10 mouse cellular contexts compared by ENCODE assay signal in genomic region chr7:144764537-144765282, GRCm38 (mm10). TPM values are rescaled to one million over a fixed set of nuclear protein-coding genes. Genes with fewer than 3 reads are reported as not detected.
DNase-seq lines count a peak whose midpoint lies in the region; ATAC-seq and TF ChIP-seq lines count a peak whose summit lies in the region.
"Had no signal": no experiment of that assay in that cellular context is flagged by ENCODE, and none has a peak within 500 bp of the region (broad histone marks: within the 10 kb centered on the region; RNA-seq: fewer than 3 reads in every experiment).

No protein-coding gene starts in this region.

- TF ChIP-seq CTCF in midbrain, postnatal 0 days (IDR thresholded peaks at IDR 0.05), result no peak

- H3K4me2 ChIP-seq in midbrain, postnatal 0 days (ENCODE audit: low read depth, low read length, poor library complexity, severe bottlenecking), result no peak overlapping the region
- no peak overlapping the region for H3K4me2 ChIP-seq in midbrain, embryonic 11.5 days
- no peak overlapping the region for H3K4me2 ChIP-seq in hindbrain, embryonic 16.5 days (ENCODE audit: low read length)
- H3K4me2 ChIP-seq: heart, embryonic 13.5 days had no signal

- H3K4me3 ChIP-seq in midbrain, postnatal 0 days (ENCODE audit: low read depth, low read length), result no peak overlapping the region
- H3K4me3 ChIP-seq in midbrain, embryonic 11.5 days (ENCODE audit: low read depth, low read length), result no peak overlapping the region
- no peak overlapping the region for H3K4me3 ChIP-seq in hindbrain, embryonic 16.5 days (ENCODE audit: low read length)
- H3K4me3 ChIP-seq: heart, embryonic 13.5 days had no signal

- no peak overlapping the region for H3K27ac ChIP-seq in midbrain, postnatal 0 days (ENCODE audit: low read depth, low read length)
- no peak overlapping the region for H3K27ac ChIP-seq in midbrain, embryonic 11.5 days (ENCODE audit: low read depth, low read length)
- peak overlapping the region; percentile 8; the same call in 1 of the 2 replicates for H3K27ac ChIP-seq in hindbrain, embryonic 16.5 days (ENCODE audit: low read depth, low read length)
- H3K27ac ChIP-seq: heart, embryonic 13.5 days had no signal

- H3K27me3 ChIP-seq in midbrain, postnatal 0 days (ENCODE audit: insufficient read depth, low read length), result no peaks in the 10 kb centered on the region
- H3K27me3 ChIP-seq in midbrain, embryonic 11.5 days (ENCODE audit: control insufficient read depth, insufficient read depth, low read length), result peaks cover 2% of the 10 kb centered on the region; the same call in 1 of the 2 replicates
- no peaks in the 10 kb centered on the region for H3K27me3 ChIP-seq in hindbrain, embryonic 16.5 days (replicated peaks; ENCODE audit: control insufficient read depth, insufficient read depth, low read length)

- 65% methylated on average over 11 of the region's 11 CpGs for WGBS in midbrain, postnatal 0 days
- WGBS in midbrain, embryonic 11.5 days, result 82% methylated on average over 11 of the region's 11 CpGs
- 63% methylated on average over 11 of the region's 11 CpGs for WGBS in hindbrain, embryonic 16.5 days

- peak; percentile 47 for DNase-seq in gastrocnemius, postnatal 25 days
- no peak for DNase-seq in gastrocnemius, postnatal 36 days
- DNase-seq in midbrain, postnatal 0 days (ENCODE audit: low spot score), result peak; percentile 70
- DNase-seq in midbrain, embryonic 11.5 days (ENCODE audit: low spot score, missing footprints), result no peak
- DNase-seq in retina, embryonic 14.5 days (ENCODE audit: low spot score), result peak; percentile 43
- DNase-seq in frontal cortex, postnatal 14 days (ENCODE audit: low spot score in 2 of 2), result no peak
- no peak for DNase-seq in frontal cortex, postnatal 36 days (ENCODE audit: low spot score in 2 of 2)

- H3K9ac ChIP-seq in midbrain, postnatal 0 days (replicated peaks; ENCODE audit: low read length, poor library complexity, severe bottlenecking), result no peak overlapping the region
- H3K9ac ChIP-seq in midbrain, embryonic 11.5 days (ENCODE audit: low read length), result no peak overlapping the region
- no peak overlapping the region for H3K9ac ChIP-seq in hindbrain, embryonic 16.5 days (ENCODE audit: low read depth, low read length)
- H3K9ac ChIP-seq: heart, embryonic 13.5 days had no signal

- intact Hi-C loops in gastrocnemius, postnatal 36 days (cut with DNase I), result no loop called here

- H3K9me3 ChIP-seq in midbrain, postnatal 0 days (ENCODE audit: low read length), result no peaks in the 10 kb centered on the region
- no peaks in the 10 kb centered on the region for H3K9me3 ChIP-seq in midbrain, embryonic 11.5 days (ENCODE audit: control insufficient read depth, low read length)
- H3K9me3 ChIP-seq in hindbrain, embryonic 16.5 days (ENCODE audit: control insufficient read depth, low read length), result no peaks in the 10 kb centered on the region
- H3K9me3 ChIP-seq: heart, embryonic 13.5 days had no signal

- no peaks in the 10 kb centered on the region for H3K36me3 ChIP-seq in midbrain, postnatal 0 days (ENCODE audit: insufficient read depth, low read length)
- no peaks in the 10 kb centered on the region for H3K36me3 ChIP-seq in midbrain, embryonic 11.5 days (ENCODE audit: control insufficient read depth, insufficient read depth, low read length)
- no peaks in the 10 kb centered on the region for H3K36me3 ChIP-seq in hindbrain, embryonic 16.5 days (ENCODE audit: control insufficient read depth, insufficient read depth, low read length)
- H3K36me3 ChIP-seq: heart, embryonic 13.5 days had no signal

- no peaks in the 10 kb centered on the region for H3K4me1 ChIP-seq in midbrain, postnatal 0 days (ENCODE audit: insufficient read depth, low read length)
- no peaks in the 10 kb centered on the region; the same call in 1 of the 2 replicates for H3K4me1 ChIP-seq in midbrain, embryonic 11.5 days (ENCODE audit: control insufficient read depth, insufficient read depth, low read length)
- peaks cover 3% of the 10 kb centered on the region; the same call in 1 of the 2 replicates for H3K4me1 ChIP-seq in hindbrain, embryonic 16.5 days (ENCODE audit: control insufficient read depth, insufficient read depth, low read depth, low read length)

- no peak for ATAC-seq in midbrain, postnatal 0 days (ENCODE audit: low FRiP score)
- no peak for ATAC-seq in midbrain, embryonic 11.5 days (ENCODE audit: low FRiP score)
- ATAC-seq in hindbrain, embryonic 16.5 days, result peak; percentile 63

RNA-seq across cellular contexts. Expression of gene Ano1, which starts 12.9 kb away (rescaled TPM):
- 1 to 10 TPM; 2.1 to 3.5 TPM for total RNA-seq in gastrocnemius, postnatal 25 days (2021)
- total RNA-seq in gastrocnemius, postnatal 36 days (2021), result 1 to 10 TPM; 2.4 to 4.4 TPM
- total RNA-seq in midbrain, postnatal 0 days (2014; rRNA removed), result 11.6 and 13.5 TPM in 2 replicates
- 5.8 and 7.5 TPM in 2 replicates for polyA plus RNA-seq in midbrain, postnatal 0 days (2015; fragmentation: Nextera tagmentation; extraction: Ambion mirVana)
- 22.8 and 26.0 TPM in 2 replicates for polyA plus RNA-seq in midbrain, embryonic 11.5 days (2014; fragmentation: Nextera tagmentation; extraction: Ambion mirVana)
- 5.2 and 5.7 TPM in 2 replicates for polyA plus RNA-seq in hindbrain, embryonic 16.5 days (2015; fragmentation: Nextera tagmentation; extraction: Ambion mirVana)
- total RNA-seq: megakaryocyte progenitor cell, adult 5-6 weeks had no signal

Comparison
In these comparisons a context has a peak if more than half of its experiments do, and no peak if none do; other contexts are left out.
1. DNase-seq: peak in gastrocnemius, postnatal 25 days (single experiment), midbrain, postnatal 0 days (single experiment) and retina, embryonic 14.5 days (single experiment); none in gastrocnemius, postnatal 36 days (0 of 2), midbrain, embryonic 11.5 days (single experiment), frontal cortex, postnatal 14 days (0 of 2) and frontal cortex, postnatal 36 days (0 of 2).